Mouse (Mus musculus): ENCODE results near the gene Samd4b.

Samd4b gene

DNA sequence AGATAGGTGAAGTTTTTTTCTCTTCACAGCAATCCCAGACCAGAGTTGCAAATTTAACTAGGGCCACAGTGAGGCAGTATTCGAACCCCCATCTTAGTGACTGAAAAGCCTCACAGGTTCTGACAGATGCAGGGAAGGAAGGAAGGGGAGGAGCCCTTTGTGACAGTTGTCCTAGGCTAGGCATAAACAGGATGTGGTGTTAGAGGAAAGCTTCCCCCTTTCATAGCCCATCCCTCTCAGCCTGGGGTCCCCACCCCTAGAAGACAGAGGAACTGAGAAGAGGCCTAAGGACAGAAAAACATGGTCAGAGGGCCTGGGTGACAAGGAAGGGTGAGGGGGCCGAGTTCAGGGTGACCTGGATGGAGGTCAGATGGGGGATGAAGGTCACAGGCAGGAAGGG, 157.2 kb downstream of the Samd4b start:
- DNase-seq: peak; percentile 59

GRCm38 (mm10) chr7:28438771-28439170, 159.2 kb downstream of the Samd4b start:
- no peak for DNase-seq

GRCm38 (mm10) chr7:28437964-28438363, 160.0 kb downstream of the Samd4b start:
- DNase-seq: no peak

DNA sequence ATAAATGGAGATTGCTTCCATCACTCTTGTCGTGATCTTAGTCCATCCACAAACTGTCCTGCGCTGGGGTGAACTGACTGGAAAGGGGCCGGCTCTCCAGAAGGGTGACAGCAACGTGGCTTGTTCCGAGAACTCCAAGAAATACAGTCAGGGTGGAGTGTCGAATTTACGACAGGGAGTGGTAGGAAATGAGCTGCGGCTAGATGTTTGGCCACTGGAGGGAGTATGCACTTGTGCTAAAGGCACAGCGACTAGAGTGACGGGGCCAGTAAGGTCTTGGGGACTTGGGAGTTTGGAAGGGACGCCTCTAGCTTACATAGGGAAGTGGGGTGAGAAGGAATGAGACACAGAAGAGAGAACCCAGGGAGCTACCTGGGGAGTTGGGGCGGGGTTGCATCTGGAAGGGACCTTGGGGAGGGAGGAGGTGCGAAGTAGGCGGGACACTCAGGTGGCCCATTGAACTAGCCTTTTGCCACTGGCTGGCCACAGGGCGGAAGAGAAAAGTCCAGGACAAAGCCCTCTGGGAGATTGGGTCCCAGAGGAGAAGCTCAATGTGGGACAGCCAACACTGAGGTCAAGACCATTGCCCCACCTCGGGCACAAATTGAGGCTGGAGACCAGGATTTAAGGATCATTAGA, 160.9 kb downstream of the Samd4b start, which contains the start of gene Gmfg:
TSS of gene Gmfg (plus strand) at position 516 of the 639 bp plus-strand sequence.
- DNase-seq: peak; percentile 85

DNA sequence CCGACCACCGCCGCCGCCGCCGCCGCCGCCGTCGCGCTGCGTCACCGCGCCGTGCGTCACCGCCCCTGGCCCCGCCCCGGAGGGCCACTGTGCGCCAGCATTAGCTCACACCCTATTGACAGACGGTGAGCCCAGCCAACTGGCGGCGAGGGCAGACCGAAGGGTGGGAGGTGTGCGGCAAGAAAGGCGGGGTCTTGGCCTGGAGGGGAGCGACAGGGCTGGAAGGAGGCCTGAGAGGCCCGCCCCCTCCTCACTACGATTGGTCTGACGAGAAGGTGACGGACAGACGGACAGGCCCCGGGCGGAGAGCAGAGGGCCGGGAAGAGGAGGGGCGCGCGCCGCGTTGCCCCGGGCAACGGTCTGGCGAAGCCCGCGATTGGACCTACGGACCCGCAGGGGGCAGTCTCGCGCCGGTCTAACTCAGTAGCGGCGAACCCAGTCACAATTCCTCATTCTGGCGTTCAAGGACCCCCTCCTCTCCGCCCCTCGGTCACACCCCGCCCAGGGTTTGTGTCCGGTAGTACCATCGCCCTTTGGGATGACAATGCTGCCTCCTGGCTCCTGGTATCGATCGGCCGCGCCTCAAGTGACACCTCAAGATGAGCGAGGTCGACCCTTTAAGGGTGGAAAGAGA, 161.6 kb downstream of the Samd4b start:
- peak; percentile 100 for DNase-seq

GRCm38 (mm10) chr7:28435660-28436259, 162.2 kb downstream of the Samd4b start:
- DNase-seq: peak; percentile 15

GRCm38 (mm10) chr7:28432252-28432651, 165.7 kb downstream of the Samd4b start:
- DNase-seq: no peak

DNA sequence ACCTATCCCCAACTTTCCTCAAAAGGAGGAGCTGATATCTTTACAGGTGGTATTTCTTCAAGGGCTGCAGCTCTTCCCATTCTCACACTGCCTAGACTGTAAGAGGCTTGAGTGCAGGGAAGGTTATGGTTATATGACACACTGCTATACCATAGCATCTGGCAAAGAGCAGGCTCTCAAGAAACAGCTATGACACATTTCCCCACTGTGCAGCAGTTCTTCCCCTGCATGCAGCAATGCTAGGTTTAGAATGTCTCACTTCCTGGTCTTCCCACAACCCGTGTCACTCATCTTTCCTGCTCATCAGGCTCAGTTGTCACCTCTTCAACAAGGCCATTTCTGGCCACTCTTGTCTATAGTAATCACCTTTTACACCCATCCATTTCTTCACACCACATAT, 167.4 kb downstream of the Samd4b start:
- no peak for DNase-seq

DNA sequence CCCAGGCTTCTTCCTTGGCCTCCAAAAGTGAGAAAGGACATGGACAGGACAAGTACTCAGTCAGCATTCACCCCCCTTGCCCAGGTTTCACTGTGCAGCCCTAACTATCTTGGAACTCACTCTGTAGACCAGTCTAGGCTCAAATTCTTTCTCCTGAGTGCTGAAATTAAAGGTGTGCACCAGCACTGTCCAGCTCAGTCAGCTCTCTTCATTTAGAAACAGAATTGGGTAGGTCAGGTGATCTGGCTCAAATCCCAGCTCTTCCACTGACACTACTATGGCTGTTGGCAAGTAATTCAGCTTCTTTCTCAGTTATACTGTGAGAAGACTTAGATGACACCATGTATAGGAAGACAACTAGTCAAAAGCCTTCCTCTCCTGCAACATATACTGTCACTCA, 170.2 kb downstream of the Samd4b start:
- no peak for DNase-seq

GRCm38 (mm10) chr7:28423018-28423417, 174.9 kb downstream of the Samd4b start:
- DNase-seq: no peak

DNA sequence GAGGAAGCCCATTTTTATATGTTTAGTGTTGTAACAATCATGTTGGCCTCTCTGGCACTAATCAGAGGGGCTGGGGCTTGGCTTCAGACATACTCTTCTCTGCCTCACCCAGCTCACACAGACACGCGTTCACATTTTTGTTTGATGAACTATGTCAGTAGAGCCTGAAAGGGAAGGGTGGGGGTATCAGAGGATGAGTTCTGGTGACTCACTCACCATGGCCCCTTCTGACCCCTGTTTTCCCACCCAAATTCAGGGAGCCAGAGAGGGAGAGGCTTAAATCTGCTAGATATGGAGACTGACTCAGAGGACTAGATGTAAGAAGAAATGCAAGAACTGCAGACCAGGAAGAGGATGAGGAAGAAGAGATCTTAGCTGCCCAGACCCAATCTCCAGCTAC, 178.5 kb downstream of the Samd4b start:
- DNase-seq: no peak

DNA sequence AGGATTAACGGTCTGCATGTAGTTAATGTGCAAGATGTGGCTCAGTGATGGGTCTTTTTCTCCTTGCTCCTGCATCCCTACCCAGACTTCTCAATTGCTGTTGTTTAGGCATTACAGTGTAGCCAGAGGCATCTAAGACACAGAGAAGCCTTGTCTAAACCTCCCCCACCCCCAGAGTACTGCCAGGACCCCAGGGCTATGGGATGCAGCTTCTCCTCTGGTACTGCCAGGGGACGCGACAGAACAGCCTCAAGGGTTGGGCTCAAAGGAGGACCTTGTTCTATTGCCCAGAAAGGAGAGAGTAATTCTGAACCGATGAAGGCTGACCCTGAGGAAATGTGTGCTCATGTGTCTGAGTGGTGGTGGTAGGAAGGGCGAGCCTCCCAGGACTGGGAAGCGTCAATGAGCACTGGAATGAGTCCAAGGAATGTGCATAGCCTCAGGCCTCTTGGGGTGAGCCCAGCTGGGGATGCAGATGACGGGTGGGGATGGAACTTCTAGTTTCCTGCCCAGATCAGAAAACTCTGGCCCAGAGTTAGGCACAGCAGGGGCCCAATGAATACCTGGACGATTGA, 179.8 kb downstream of the Samd4b start:
- DNase-seq: peak; percentile 69

DNA sequence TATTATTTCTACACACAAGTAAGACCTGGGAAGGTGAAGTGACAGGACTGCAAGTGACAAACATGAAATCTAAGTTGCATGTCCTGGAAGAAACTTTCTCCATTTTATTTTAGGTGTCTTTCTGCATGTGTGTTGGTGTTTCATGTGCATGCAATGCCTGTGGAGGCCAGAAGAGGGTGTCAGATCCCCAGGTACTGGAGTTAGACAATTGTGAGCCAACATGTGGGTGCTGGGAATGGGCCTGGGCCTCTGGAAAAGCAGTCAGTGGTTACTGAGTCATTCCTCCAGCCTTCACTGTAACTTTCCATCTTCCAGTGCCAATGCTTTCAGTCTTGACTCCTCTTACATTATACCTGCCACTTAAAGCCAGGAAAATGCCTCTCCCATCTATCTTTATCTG, 180.6 kb downstream of the Samd4b start:
- DNase-seq: no peak

DNA sequence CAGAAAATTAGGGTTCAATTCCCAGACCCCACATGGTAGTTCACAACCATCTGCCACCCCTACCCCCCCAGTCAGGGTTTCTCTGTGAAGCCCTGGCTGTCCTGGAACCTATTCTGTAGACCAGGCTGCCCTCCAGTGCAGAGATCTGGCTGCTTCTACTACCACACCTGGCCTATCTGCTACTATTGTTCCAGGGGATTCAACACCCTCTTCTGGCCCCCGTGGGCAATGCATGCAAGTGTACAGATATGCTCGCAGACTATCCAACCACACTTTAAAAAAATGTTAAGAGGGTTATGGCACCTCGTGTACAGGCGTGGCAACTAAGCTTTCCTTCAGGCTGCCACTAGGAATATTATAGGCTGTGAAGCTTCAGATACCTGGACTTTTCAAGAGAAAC, 185.1 kb downstream of the Samd4b start:
- DNase-seq: no peak

GRCm38 (mm10) chr7:28410841-28411475, 187.0 kb downstream of the Samd4b start:
- peak; percentile 64 for DNase-seq

DNA sequence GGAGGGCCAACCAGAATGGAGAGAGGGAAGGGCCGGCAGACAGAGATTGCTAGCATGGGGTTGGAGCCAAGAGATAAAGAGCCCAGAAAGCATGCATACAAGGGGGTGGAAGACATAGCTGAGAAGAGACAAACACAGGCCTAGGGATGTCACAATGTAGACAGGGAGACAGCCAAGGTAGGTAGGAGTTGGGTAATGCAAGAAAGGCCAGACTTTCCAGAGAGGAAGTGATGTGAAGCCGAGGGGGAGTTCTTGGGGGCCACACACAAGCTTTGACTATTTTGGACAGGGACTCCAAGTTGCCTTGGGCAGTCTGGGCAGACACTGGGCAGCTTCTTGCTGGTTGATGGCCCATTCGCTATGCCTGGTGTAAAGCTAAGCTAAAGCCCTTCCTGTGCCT, 196.0 kb downstream of the Samd4b start:
- DNase-seq: no peak

- no peak for DNase-seq
Measured at GRCm38 (mm10) chr7:28401030-28401429, 196.9 kb downstream of the Samd4b start.

- no peak for DNase-seq
Measured at GRCm38 (mm10) chr7:28398696-28399340, 199.1 kb downstream of the Samd4b start.

DNA sequence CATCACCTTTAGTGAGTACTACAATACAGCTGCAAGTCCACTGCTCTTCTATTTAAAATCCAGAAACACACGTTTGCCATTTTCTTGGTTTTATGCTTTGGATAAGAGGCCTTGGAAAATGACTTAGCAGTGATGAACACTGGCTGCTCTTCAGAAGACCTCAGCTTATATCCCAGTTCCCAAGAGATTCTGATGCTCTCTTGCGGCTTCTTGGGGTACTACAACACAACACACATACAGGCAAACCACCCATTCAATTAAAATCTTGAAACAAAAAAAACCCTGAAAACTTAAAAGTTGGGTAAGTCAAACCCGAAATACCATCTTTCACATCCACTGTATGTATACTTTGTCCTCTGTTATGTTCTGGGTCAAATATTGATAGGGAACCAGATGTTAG, 199.9 kb downstream of the Samd4b start:
- no peak for DNase-seq

- no peak for DNase-seq
Measured at GRCm38 (mm10) chr7:28395425-28395824, 202.5 kb downstream of the Samd4b start.

GRCm38 (mm10) chr7:28393272-28393951, 204.5 kb downstream of the Samd4b start:
- no peak for DNase-seq
